Mouse (Mus musculus) liver, adult 2 months (tissue): ENCODE data around the gene Mbd4.

Source experiments
- CTCF ChIP-seq: fragments of 200-500 bp; IDR thresholded peaks from 2 replicates; pipeline ENCODE4 v1.5.1; 2011; ENCODE audit warnings: low read depth, low read length, control low read depth
- POLR2A ChIP-seq: fragments of 200-500 bp; IDR thresholded peaks from 2 replicates; pipeline ENCODE4 v1.6.1; 2011; ENCODE audit warnings: low read length, control low read depth; ENCODE audit not compliant: insufficient read depth; ENCODE audit errors: extremely low read depth

DNA sequence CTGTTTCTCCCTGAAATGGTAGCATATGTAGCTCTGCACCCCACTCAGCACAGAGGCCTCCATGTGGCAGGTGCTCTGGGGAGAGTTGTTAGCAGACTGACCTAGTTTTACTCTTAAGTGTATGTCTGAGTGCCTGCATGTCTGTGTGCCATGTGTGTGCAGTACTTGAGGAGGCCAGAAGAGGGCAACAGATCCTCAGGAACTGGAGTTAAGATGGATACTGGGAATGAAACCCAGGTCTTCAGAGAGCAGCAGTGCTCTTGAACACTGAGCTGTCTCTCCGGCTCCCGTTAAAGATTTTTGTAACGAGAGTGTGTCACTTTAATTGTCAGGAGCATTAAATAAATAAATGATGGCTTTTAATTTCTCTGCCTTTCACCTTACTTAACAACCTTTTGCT is 35.1 kb upstream of the Mbd4 start:
- TF ChIP-seq POLR2A (no peak), CTCF (peak; percentile 46; the same call in 1 of the 2 replicates)
